Mouse (Mus musculus) forebrain, embryonic 11.5 days (tissue): ENCODE measurements around the gene Zcrb1. TPM values are rescaled to one million over a fixed set of nuclear protein-coding genes. Genes with fewer than 3 reads are reported as not detected.

Experiments used
- ATAC-seq: fragments of 200-750 bp; cut with Nextera tagmentation; replicated peaks from 2 replicates; pipeline ENCODE4 v1.8.0; 2017; ENCODE audit warnings: moderate TSS enrichment; ENCODE audit not compliant: low FRiP score
- DNase-seq: peaks from one replicate; pipeline ENCODE4 v3.0.0-alpha.2; 2017; ENCODE audit warnings: low spot score
- H3K27ac ChIP-seq: fragments of 300-500 bp; sonication (generic); 2 replicates; pipeline ENCODE4 v1.5.1; 2014; ENCODE audit warnings: low read depth, low read length
- H3K27me3 ChIP-seq: fragments of 300-500 bp; sonication (generic); 2 replicates; pipeline ENCODE4 v1.6.1; 2014; ENCODE audit warnings: mild to moderate bottlenecking, low read length, mixed read lengths; ENCODE audit not compliant: control insufficient read depth, insufficient read depth
- H3K36me3 ChIP-seq: fragments of 300-500 bp; sonication (generic); 2 replicates; pipeline ENCODE4 v1.6.1; 2014; ENCODE audit warnings: mild to moderate bottlenecking, low read length, moderate library complexity, mixed read lengths; ENCODE audit not compliant: control insufficient read depth, insufficient read depth
- H3K4me1 ChIP-seq: fragments of 300-500 bp; sonication (generic); replicated peaks from 2 replicates; pipeline ENCODE4 v1.6.1; 2014; ENCODE audit warnings: low read length, mixed read lengths; ENCODE audit not compliant: control insufficient read depth, insufficient read depth
- H3K4me2 ChIP-seq: fragments of 300-500 bp; sonication (generic); 2 replicates; pipeline ENCODE4 v1.6.1; 2014; ENCODE audit warnings: low read depth, mild to moderate bottlenecking, low read length, moderate library complexity, mixed read lengths; ENCODE audit not compliant: severe bottlenecking
- H3K4me3 ChIP-seq: fragments of 300-500 bp; sonication (generic); 2 replicates; pipeline ENCODE4 v1.5.1; 2014; ENCODE audit warnings: low read depth, low read length
- H3K9ac ChIP-seq: fragments of 300-500 bp; sonication (generic); 2 replicates; pipeline ENCODE4 v1.6.1; 2014; ENCODE audit warnings: low read length
- H3K9me3 ChIP-seq: fragments of 300-500 bp; sonication (generic); 2 replicates; pipeline ENCODE4 v1.6.1; 2016; ENCODE audit warnings: low read length, mixed read lengths; ENCODE audit not compliant: control insufficient read depth
- WGBS: fragments of 180-500 bp; shearing (Covaris S2); extraction: QIAGEN DNeasy Blood & Tissue Kit; methylation state at CpG from one replicate; pipeline ENCODE4 v1.1.7; 2014; 5-methylcytosine and 5-hydroxymethylcytosine counted together
- polyA plus RNA-seq: library from polyadenylated mRNA; unstranded; fragments of >200 nt; fragmentation: Nextera tagmentation; extraction: Ambion mirVana; gene quantifications from 2 replicates; pipeline ENCODE4 v1.2.1, GENCODE M21; 2014

Zcrb1 gene
- polyA plus RNA-seq, 1 experiment from 2014 or later: 167 TPM

GRCm38 (mm10) chr15:93416300-93416699 lies 18.2 kb upstream of the Zcrb1 start:
- H3K36me3 ChIP-seq: no peaks in the 10 kb centered on the region; the same call in 1 of the 2 replicates
- ATAC-seq (no peak), DNase-seq (no peak)
- no peak overlapping the region for H3K4me3 ChIP-seq
- H3K27ac ChIP-seq: no peak overlapping the region
- 91% methylated on average over 6 of the region's 6 CpGs for WGBS
- no peaks in the 10 kb centered on the region for H3K4me1 ChIP-seq
- no peaks in the 10 kb centered on the region for H3K27me3 ChIP-seq
- H3K4me2 ChIP-seq: no peak overlapping the region
- no peak overlapping the region for H3K9ac ChIP-seq
- no peaks in the 10 kb centered on the region for H3K9me3 ChIP-seq

GRCm38 (mm10) chr15:93414456-93414855 lies 16.3 kb upstream of the Zcrb1 start:
- DNase-seq: no peak
- no peak overlapping the region for H3K9ac ChIP-seq
- WGBS: 96% methylated on average over 9 of the region's 9 CpGs
- H3K27ac ChIP-seq: no peak overlapping the region
- H3K9me3 ChIP-seq: no peaks in the 10 kb centered on the region
- H3K4me2 ChIP-seq: no peak overlapping the region
- ATAC-seq: no peak
- no peak overlapping the region for H3K4me3 ChIP-seq
- H3K36me3 ChIP-seq: no peaks in the 10 kb centered on the region; the same call in 1 of the 2 replicates
- no peaks in the 10 kb centered on the region for H3K27me3 ChIP-seq
- H3K4me1 ChIP-seq: no peaks in the 10 kb centered on the region

- ATAC-seq (no peak), DNase-seq (no peak)
- no peak overlapping the region for H3K4me2 ChIP-seq
- no peaks in the 10 kb centered on the region for H3K4me1 ChIP-seq
- no peak overlapping the region for H3K4me3 ChIP-seq
- H3K36me3 ChIP-seq: no peaks in the 10 kb centered on the region; the same call in 1 of the 2 replicates
- no peaks in the 10 kb centered on the region for H3K27me3 ChIP-seq
- no peak overlapping the region for H3K27ac ChIP-seq
- WGBS: 99% methylated on average over 3 of the region's 3 CpGs
- H3K9ac ChIP-seq: no peak overlapping the region
- H3K9me3 ChIP-seq: no peaks in the 10 kb centered on the region
Measured at GRCm38 (mm10) chr15:93412445-93412844, 14.3 kb upstream of the Zcrb1 start.

GRCm38 (mm10) chr15:93406492-93406891 lies 8.4 kb upstream of the Zcrb1 start:
- H3K4me2 ChIP-seq: no peak overlapping the region
- 93% methylated on average over 5 of the region's 5 CpGs for WGBS

DNA sequence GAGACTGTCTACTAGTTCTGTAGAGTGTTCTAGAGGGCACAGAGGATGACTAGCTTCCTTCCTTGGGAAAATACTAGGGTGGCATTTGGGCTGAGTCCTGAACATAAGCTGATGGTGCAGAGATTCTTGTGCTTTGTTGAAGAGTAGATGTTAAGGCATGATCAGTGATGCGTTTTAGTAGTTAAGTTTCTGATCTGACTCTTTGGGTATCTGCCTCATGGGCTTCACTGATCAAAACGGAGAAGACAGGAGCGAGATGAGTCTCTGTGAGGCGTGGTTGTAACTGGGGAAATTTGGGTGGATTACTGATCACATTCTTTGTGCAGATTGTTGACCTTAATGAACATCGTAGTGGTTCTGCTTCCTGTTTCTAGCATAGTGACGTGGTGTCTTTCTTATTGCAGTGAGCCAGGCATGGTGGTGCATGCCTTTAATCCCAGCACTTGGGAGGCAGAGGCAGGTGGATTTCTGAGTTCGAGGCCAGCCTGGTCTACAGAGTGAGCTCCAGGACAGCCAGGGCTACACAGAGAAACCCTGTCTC lies 7.4 kb upstream of the Zcrb1 start:
- Histone ChIP-seq H3K9ac (no peak overlapping the region), H3K36me3 (no peaks in the 10 kb centered on the region), H3K27ac (no peak overlapping the region), H3K4me3 (no peak overlapping the region), H3K27me3 (no peaks in the 10 kb centered on the region), H3K4me2 (no peak overlapping the region), H3K4me1 (no peaks in the 10 kb centered on the region), H3K9me3 (no peaks in the 10 kb centered on the region)
- ATAC-seq (no peak), DNase-seq (no peak)
- WGBS: 94% methylated on average over 7 of the region's 7 CpGs

More at GRCm38 (mm10) chr15:93406492-93406891, 8.4 kb upstream of the Zcrb1 start:
- Histone ChIP-seq H3K27me3 (no peaks in the 10 kb centered on the region), H3K27ac (no peak overlapping the region), H3K9ac (no peak overlapping the region), H3K4me3 (no peak overlapping the region), H3K4me1 (no peaks in the 10 kb centered on the region), H3K9me3 (no peaks in the 10 kb centered on the region), H3K36me3 (no peaks in the 10 kb centered on the region; the same call in 1 of the 2 replicates)
- ATAC-seq (no peak), DNase-seq (no peak)

- Histone ChIP-seq H3K27ac (no peak overlapping the region), H3K4me1 (peaks cover 1% of the 10 kb centered on the region; the same call in 1 of the 2 replicates), H3K9ac (no peak overlapping the region), H3K4me3 (no peak overlapping the region), H3K36me3 (no peaks in the 10 kb centered on the region), H3K4me2 (no peak overlapping the region), H3K9me3 (no peaks in the 10 kb centered on the region), H3K27me3 (no peaks in the 10 kb centered on the region)
- no peak for DNase-seq
- no peak for ATAC-seq
Measured at GRCm38 (mm10) chr15:93404849-93405248, 6.7 kb upstream of the Zcrb1 start.

GRCm38 (mm10) chr15:93402730-93403129 lies 4.6 kb upstream of the Zcrb1 start:
- no peak for ATAC-seq
- Histone ChIP-seq H3K9me3 (no peaks in the 10 kb centered on the region), H3K27me3 (no peaks in the 10 kb centered on the region), H3K4me1 (peaks cover 6% of the 10 kb centered on the region; the same call in 1 of the 2 replicates), H3K4me2 (no peak overlapping the region), H3K4me3 (no peak overlapping the region), H3K27ac (no peak overlapping the region), H3K36me3 (no peaks in the 10 kb centered on the region), H3K9ac (no peak overlapping the region)
- no peak for DNase-seq
- WGBS: 92% methylated on average over 2 of the region's 2 CpGs

- Histone ChIP-seq H3K27me3 (no peaks in the 10 kb centered on the region), H3K27ac (no peak overlapping the region), H3K9me3 (no peaks in the 10 kb centered on the region), H3K36me3 (no peaks in the 10 kb centered on the region), H3K4me1 (peaks cover 10% of the 10 kb centered on the region; the same call in 1 of the 2 replicates), H3K4me3 (no peak overlapping the region), H3K9ac (no peak overlapping the region), H3K4me2 (no peak overlapping the region)
- DNase-seq (no peak), ATAC-seq (no peak)
- 83% methylated on average over 4 of the region's 4 CpGs for WGBS
Measured at GRCm38 (mm10) chr15:93401446-93401845, 3.3 kb upstream of the Zcrb1 start.
